Mouse (Mus musculus) adrenal gland, adult 8-10 months (tissue): ENCODE data around the gene Ipmk. TPM values are rescaled to one million over a fixed set of nuclear protein-coding genes. Genes with fewer than 3 reads are reported as not detected.

Experiments
- DNase-seq: peaks from one replicate; pipeline ENCODE4 v3.0.0; 2022
- total RNA-seq, 4 experiments: library from RNA; stranded (reverse); gene quantifications; 2 replicates each; pipeline ENCODE4 v1.2.4; 2022

Gene Ipmk
- total RNA-seq, 4 experiments from 2014 or later: 12.6 to 16.3 (median 15.2) TPM

DNA sequence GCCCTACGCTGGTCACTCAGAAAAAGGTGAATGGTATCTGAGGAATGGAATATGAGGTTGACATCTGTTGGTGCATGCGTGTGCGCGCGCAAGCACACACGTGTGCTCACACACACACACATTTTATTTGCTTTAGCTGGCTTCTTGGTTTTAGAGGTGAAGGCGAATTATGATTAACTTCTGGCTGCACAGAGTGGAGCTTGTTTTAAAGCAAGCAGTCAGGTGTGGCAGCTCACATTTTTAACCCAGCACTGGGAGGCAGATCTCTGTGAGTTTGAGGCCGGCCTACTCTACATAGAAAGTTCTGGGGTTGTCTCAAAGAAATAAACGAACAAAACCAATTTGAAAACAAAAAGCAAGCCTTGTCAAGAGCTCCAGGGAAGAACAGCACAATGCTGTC, 6.3 kb upstream of the Ipmk start:
- DNase-seq: no peak

DNA sequence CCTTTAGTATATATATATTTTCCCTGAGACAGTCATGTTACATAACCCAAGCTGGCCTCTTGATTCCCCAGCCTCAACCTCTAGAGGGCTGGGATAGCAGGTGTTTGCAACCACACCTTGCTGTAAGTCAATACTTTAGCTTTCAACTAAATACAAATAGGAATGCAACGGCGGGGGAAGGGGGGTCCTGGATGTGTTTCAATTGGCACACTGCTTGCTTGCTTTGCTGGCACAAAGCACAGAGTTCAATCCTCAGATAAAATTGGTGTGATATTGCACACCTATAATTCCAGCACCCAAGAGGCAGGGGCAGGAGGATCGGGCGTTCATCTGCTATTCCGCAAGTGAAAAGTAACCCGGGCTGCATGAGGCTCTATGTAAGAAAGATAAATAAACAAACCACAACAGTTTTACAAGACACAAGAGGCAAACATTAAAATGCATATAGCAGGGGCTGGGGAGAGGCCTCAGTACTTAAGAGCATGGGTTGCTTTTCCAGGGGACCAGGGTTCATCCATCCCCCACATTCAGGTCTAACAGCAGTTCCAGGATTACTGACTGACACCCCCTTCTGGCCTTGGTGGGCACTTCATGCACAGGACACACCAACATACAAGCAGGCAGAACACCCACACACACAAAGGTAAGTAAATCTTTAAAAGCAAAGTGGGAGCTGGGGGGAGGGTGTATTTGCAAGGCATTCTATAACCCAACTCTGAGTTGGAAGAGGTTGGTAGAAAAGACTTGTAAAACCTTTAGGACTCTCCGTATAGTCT, 5.3 kb upstream of the Ipmk start:
- no peak for DNase-seq

DNA sequence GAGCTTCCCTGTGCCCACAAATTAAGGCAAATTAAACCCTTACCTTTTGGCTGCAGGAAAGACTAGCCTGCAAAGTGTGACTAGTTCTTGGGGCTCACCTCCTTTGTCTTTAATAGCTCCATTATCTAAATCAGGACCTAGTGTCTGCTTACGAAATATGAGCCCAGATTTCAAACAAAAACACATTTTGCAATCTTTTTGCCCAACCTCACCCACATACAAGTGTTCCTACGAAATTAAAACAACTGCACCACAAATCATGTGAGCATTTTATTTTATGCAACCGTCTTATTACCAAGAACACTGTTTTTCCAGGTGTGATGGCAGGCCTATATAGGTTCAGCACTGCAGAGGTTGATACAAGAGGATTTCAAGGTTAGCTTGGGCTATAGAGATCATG, 4.4 kb upstream of the Ipmk start:
- DNase-seq: no peak

DNA sequence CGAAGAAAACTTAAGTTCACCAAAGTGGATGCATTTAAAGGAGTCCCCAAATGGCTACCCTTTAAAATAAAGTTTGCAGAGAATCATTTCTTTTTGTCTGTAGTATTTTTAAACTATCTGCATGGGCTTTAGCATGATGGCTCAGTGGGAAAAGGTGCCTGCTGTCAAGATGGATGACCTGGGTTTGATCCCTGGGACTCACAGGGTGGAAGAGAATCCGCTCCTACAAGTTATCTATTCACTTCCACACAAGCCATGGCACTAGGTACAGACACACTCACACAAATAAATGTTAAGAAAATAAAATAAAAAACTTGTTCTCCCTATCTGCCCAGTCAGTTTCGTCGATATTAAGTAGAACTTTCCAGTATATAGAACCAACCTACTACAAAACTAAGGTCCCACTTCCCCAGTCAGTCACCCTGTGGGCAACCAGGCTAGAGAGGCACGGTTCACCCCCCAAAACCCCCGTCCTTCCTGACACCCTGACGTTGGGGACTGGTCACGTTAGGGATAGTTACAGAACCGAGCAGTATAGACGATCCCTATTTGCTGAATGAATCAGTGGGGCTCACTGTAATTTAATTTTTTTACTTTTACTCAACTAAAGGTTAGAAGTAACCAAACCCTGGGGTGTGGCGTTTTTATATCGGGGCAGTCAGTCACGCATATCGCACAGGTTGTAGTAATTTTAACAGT, 3.8 kb upstream of the Ipmk start:
- no peak for DNase-seq

DNA sequence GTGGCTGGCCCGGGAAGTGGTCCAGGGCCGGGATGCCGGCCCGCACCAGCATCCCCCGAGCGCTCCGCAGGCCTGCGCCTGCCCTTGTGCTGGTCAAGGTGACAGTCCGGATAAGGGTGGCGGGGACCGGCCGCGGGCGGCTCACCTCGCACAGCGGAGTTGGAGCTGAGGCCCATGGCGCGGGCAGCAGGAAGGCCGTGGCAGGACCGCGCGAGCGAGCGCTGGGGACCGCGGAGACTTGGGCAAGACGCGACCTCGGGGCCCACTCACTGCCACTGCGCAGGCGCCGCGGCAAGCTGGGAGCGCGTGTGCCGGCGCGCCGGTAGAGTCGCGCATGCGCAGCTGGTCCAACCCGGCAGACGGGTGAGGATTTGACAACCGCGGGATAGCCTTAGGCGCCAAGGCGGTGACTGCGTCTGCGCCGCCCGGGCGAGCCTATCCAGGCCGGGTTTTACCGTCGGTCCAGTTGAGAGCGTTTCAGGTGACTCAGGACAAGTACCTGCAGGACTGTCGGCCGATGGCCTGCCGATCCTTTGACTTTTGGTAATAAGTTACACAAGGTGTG, 2.9 kb upstream of the Ipmk start, which contains the start of gene Cisd1:
TSS of gene Cisd1 (minus strand) at position 376 of the 565 bp plus-strand sequence.
- peak; percentile 92 for DNase-seq

DNA sequence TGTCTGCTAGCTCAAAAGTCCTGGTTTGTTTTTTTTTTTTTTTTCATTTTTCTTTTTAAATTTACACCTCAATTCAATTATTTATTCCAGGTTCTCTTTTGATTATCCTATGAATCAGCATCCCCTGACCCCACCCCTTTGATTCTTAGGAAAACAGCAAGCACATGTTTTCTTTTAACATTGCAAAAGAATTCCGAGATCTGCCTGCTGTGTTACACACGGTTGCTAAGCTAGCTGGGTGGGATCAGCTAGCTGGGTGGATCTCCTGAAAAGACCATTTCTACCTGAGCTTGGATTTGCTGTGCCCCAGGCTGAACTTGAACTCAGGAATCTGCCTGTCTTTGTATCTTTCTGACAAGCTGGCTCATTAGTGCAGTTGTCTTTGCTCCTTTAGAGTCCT, 1.5 kb upstream of the Ipmk start:
- DNase-seq: no peak

DNA sequence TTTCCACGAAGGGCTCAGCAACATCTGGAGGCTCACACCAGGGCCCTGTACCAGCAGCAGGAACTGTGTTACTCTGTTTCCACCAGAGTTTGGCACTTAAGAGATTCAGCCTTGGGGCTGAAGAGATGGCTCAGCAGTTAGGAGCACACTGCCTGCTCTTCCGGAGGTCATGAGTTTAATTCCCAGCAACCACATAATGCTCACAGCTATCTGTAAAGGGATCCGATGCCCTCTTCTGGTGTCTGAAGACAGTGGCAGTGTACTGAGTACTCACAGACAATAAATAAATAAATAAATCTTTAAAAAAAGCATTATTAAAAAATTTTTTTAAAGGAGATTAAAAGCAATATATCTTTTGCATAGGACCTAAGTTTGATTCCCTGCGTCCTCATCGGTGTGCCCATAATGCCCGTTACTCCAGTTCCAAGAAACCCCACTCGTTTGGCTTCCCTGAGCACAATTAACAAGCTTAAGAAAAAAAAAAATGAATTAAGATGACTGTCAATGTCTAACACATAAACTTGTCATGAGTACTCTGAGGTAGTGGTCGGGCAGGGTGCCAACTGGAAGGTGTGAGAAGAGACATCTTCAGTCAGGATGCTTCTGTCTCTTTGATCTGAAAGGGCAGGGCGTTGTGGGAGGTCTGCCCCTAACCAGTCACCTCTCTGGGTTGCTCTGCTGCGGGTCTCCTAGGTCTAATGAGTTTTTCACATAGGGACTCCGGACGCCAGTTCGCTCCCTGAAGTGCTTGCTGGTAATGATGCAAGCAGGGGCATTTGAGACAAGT, 648 bp upstream of the Ipmk start:
- no peak for DNase-seq

DNA sequence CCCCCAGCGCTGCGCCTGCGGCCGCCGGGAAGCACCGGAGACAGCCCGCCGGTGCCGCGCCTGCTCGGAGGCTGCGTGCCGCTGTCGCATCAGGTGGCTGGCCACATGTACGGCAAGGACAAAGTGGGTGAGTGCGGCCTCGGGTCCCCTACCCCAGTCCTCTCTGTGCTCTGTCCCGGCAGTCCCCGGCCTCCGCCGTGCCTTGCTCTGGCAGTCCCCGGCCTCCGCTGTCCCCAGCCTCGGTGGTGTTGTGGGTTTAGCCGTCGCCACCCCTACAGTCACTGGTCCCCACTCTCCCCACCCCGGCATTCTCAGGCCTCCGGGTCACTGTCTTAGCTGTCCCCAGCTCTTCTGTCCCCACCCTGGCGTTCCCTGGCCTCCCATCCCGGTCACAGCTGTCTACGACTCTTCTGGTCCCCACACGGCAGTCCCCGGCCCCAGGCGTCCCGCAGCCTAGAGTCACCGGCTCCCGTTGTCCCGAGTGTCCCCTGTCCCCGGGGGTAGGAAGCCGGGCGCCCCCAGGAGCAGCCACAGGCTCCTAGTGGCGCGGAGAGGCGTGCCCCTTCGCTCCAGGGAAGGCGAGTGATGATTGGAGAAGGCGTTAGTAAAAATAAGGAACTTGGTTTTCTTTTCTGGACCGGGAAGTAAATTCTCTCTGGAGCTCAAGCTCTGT, 537 bp downstream of the Ipmk start:
- peak; percentile 47 for DNase-seq

DNA sequence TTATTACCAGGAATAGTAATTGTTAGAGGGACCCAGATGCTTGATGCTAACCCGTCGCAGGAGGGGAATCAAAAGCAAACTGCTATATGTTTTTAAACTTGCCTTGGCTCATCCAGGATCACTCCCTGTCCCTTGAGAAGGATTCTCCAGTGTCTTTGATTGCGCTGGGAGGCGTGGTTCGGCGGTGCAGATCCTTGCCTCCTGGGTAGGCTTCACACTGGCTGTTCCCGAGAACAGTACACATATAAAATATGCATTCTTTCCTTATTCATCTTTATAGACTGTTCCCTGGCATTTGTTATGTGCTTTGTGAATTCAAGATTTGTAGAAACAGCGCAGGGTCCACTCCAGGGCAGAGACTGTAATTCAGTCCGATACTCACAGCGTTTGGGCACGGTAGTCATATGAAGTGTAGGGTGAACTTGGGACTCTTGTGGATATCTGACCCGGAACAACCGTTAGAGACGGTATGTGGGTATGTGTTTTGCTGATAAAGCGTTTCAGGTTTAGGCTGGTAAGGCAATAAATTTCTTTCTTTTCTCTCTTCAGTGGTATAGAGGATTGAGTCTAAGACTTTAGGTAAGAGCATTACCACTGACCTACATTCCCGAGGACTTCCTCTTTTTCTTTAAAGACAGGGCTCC, 1.2 kb downstream of the Ipmk start:
- DNase-seq: no peak

DNA sequence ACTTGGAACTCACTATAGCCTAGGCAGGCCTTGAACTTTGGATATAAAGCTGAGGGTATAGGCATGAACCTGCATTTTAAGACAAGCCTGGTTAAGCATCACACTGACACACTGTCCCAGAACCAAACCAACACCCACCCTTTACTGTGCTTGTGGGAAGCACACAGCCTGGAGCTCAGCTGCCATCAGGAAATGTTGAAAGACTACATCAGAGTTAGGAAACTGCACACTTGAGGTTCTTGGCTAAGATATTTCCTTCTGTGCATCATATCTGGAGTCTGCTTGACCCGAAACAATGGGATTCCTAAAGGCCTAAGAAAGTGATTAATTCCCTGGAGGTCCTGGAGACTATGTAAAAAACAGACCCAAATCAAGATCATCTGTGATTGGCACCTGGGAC, 1.7 kb downstream of the Ipmk start:
- no peak for DNase-seq

DNA sequence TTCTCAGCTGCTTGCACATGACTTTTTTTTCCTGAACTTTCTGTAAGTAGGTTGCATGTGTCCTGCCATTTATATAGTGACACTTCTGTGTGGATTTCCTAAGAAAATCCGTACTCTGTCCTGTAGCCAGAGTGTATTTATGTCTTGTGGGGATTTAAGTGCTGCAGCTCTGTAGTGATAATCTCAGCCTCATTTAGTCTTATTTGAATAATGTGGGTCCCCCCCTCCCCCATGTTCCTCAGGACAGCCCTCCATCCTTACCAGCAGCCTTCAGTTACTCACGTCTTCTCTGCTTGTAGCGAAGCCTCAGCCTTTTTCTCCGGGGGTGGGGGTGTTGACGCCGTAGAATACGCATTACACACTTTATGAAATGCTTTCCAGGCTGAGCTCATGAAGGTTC, 3.7 kb downstream of the Ipmk start:
- no peak for DNase-seq

DNA sequence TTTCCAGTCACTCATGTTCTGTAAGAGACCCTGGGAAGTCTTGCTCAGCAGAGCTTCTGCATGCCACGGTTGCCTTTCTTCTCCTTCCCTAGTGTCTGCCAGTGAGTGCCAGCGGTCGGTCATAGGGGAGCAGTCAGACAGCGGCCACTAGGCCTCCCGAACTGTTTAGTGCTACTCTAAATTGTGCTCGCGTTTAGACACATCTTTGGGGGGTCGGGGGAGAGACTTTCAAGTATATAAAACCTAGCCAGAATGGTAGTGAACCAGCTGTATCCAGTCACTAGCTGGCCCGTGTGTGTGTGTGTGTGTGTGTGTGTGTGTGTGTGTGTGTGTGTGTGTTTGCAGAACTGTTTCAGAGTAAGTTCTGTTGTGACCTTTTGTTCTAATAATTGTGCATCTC, 6.3 kb downstream of the Ipmk start:
- DNase-seq: no peak

DNA sequence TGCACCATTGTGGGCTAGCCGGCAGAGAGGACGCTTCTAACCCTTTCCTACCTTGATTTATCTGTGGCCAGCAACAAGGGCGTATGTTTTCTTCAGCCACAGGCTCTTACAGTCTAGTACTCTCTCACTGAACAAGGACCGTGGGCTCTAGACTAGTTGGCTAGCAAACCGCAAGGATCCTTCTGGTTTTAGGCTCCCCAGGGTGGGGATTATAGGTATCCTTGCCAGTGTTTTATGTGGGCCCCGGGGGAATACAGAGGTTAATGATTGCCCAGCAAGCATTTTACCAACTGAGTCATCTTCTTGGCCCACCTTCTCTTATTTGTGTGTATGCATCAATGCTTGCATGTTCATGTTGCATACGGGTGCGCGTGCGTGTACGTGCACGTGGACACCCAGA, 7.4 kb downstream of the Ipmk start:
- DNase-seq: no peak

DNA sequence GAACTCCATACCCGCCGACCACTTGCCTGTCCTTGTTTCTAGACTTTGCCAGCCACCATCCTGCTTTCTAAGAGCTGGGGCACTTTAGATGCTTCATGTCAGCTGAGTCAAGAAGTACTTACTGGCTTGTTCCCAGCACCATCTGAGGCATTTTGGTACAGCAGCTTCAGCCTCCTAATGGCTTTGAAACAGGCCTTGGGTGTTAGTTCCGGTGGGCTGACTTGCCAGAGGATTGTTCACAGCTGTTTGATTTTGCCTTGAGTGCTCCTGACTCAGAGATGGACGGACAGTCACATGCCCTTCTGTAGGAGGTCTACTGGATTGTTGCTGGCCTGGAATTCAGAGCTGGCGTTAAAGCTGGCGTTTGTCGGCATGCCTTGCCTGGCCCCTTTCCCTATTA, 13.5 kb downstream of the Ipmk start:
- no peak for DNase-seq

DNA sequence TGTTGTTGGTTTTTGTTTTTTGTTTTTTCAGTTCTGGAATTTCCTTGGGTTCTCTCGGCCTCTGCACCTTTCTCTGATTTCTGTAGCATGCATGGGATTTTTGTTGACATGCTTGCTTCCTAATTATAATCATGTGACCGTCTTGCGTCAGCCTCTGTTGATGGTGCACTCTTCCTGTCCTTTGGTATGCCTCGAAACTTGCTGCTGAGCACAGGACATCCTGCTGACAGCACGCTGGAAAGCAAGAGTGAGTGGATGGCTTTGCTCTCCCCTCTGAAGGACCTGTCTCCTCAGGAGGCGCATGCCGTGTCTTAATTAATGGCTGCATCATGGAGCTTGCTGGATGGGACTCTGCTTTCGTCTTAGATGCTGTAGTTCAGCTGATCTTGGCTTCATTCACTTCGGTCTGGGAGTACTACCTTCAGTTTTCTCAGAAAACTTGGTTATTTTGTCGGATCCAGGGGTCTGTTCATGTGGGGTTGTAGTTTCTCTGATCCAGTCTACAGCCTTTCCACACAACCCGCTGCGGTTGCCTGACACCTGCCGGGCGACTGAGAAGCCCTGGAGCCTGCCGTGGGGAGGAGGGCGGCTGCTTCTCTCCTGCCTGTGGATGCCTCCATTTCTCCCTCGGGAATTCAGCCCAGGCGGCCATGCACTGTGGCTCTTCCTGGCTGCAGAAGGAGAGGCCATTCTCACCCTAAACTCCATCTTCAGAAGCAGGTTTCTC, 14.4 kb downstream of the Ipmk start:
- DNase-seq: no peak

DNA sequence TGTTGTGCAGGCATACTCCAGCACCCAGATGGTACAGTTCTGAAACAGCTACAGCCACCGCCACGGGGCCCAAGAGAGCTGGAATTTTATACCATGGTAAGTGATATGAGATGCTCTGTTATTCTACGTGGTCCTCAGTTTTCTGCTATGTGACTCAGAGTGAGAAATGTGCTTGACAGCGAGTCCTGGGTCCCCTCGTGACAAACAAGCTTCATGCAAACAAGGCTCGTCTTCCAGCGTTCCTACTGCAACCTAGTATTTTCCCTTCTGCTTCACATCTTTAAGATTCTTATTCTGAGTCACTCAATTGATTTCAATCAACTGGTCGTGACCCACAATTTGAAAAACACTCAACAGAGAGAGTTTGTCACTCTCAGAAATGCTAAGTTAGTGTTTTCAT, 15.9 kb downstream of the Ipmk start:
- no peak for DNase-seq

DNA sequence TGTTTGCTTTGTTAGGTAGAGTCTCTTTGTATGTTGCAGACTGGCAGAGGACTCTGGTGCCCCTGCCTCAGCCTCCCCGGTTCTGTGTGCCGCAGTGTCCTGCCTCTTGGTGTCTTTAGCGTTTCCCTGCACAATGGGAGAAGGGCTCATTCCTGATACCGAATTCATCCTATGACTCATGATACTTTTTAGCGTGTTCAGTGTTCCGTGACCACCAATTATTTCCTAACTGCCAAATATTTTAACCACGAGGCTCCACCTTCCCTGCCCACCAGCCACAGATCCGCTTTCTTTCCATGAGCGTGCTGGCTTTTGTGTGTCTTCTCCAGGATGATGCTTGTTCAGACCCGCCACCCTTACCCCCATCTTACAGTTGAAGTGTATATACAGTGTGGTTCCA, 16.3 kb downstream of the Ipmk start:
- DNase-seq: no peak

DNA sequence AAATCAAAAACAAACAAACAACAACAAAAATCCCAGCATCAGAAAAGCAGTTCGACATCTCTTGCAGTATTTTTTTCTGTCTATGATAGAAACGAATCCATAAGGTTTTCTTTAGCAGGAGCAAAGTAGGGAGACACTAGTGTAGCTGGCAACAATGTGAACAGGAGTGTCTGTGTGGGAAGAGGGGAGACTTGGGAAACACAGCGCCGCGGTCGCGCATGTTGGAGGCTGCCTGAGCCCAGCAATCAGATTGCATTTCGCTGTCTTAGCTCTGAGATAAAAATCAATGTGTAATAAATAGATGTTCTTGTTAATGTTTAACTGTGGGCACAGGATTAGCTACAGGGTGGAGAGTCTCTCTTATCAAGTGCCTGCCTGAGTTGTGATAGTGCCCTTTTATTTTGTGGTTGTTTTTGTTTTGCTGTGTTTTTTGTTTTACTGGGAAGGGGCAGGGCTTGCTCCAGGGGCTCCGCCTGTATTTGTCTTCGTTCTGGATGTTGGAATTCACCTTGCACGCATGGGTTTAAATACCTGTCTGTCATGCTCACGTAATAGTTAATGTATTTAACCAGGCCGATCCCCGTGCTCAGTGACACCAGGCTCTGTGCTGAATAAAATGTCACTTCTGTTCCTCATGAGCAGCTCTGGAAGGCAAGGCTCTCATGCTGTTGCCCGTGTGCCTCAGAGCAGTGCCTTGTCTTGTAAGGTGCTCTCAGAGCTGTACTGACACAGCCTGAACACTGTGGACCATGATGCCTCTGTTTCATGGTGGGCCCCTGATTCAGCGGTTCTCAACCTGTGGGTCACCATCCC, 20.8 kb downstream of the Ipmk start:
- no peak for DNase-seq

DNA sequence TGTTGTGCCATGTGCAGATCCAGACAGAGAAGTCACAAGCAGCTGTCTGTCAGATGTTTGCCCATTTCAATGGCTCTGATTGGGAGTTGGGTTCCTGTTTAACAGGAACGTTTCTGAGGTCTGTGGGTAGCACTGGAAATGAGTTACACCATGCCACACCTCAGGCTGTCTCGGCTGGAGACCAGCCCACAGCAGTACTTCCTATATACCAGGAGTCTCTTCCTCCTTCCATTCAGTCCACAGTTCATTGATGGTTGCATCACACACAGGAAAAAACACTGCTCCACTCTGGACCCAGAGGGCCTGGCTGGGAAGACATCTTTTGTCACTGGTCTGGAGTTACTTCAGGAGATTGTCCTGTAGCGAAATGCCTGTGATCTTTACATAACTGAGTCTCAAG, 21.9 kb downstream of the Ipmk start:
- no peak for DNase-seq

DNA sequence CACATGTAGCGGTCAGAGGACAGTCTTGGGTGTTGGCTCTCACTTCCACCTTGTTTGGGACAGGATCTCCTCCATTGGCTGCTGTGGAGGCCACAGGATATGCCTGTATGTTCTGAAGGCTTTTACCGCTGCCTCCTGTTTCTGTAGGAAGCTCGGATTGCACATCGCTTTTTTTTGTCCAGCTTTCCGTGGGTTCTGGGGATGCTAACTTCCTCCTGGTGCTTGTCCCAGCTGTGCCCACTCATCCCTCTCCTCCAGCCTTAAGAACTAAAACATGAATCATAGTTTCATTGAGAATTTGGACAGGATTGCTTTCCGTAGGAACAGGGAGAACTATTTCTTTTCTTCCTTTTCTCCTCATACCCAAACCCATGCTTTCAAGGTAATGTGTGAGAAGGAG, 24.3 kb downstream of the Ipmk start:
- DNase-seq: no peak
